Mouse (Mus musculus): ENCODE data around the gene Sec61a2. TPM values are rescaled to one million over a fixed set of nuclear protein-coding genes. Genes with fewer than 3 reads are reported as not detected.

The Sec61a2 gene
- total RNA-seq (2021) = 10 to 100 TPM; 28.8 to 30.5 TPM
- long read RNA-seq, experiment 1, transcript Sec61a2-202 (12 exons, 2,448 nt) = major isoform, 21 of 25 reads
- long read RNA-seq, experiment 1, partial matches to known transcripts = 1 of 25 reads
- long read RNA-seq, experiment 1, other reads (novel, unspliced or antisense) = 3 of 25 reads
- long read RNA-seq, experiment 2, transcript Sec61a2-202 (12 exons, 2,448 nt) = major isoform, 29 of 34 reads
- long read RNA-seq, experiment 2, partial matches to known transcripts = 2 of 34 reads
- long read RNA-seq, experiment 2, other reads (novel, unspliced or antisense) = 2 of 34 reads

DNA sequence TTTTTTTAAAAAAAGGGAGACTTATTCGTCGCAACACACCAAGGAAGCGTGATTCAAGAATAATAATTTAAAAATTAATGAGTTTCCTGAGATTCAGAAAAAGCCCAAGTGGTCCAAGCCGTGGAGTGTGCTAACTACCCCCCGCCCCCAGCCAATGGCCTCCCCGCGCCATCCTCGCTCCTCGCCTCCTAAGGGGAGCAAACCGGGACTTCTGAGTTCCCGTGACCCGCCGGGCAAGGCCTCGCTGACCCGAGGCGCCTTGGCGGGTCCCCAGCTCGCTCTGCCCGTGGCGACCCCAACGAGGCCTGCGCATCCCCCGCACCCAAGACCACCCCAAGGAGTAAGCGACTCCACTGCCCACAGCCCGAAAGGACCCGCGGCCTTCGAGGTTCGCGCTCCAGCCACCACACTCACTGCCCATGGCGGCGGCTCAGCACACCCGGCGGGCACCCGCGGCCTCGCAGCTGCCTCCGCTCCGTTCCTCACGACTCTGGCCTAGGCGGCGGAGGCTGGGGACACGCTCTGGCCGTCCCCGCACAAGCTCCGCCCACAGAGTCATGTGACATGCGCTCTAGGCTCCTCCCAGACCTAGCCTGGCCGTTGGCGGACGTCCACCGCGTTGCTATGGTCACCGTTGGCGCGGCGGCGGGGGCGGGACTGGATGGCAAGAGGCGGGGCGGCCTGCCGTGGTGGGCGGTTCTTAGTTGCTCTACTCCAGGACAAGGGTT, at the start of gene Sec61a2:
Gene Sec61a2, minus strand, starts transcription at position 590 of the 728 bp plus-strand sequence.
- DNase-seq = peak; percentile 100
- intact Hi-C loops (cut with DNase I; ENCODE audit: low total_unique reads) = no loop called here

DNA sequence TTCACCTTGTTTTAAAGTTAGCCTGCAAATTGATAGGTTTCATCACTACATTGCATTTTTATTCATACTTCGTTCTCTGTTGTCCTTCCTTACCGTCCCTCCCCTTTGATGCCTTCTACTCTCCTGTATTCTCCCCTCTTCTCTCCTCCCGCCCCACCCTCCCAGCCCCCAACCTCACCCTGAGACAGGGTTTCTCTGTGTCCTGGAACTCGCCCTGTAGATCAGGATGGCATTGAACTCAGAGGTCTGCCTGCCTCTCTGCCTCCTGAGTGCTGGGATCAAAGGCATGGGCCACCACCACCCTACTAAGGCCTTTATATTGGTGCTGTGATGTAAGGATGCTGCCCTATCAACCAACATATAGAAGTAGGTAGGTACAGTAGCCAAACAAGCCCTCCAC, 47.8 kb upstream of the Sec61a2 start:
- intact Hi-C loops (cut with DNase I; ENCODE audit: low total_unique reads) = no loop called here
- DNase-seq = no peak

DNA sequence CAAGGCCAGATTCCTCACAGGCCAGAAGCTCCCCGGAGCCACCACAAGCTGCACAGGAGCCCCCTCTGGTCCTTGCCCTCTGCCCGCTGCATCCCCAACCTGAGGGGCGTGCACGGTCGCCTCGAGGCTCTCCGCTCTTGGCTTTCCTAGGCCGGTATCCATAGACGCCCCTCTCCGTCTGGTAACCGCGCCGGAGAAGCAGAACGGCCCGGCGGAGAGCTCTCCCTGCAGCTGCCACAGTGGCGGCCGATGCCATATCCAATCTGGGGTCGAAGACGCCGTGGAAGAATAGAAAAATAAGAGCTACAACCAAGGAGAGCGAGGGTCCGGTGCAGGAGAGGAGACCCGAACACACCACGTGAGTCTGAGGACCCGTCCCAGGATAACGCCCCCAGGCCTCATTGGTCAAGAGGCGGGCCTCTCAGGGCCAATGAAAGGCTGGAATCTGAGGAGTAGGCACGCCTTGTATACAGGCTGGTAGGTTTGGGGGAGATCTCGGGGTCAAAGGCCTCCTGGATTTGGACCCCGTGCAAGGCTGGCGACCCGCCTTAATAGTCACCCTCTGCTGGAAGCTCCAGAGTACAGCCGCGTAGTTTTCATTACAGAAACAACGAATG, 47.3 kb upstream of the Sec61a2 start, which contains the start of gene Dhtkd1:
Gene Dhtkd1, minus strand, starts transcription at position 377 of the 617 bp plus-strand sequence.
- intact Hi-C loops (cut with DNase I; ENCODE audit: low total_unique reads) = no loop called here

DNA sequence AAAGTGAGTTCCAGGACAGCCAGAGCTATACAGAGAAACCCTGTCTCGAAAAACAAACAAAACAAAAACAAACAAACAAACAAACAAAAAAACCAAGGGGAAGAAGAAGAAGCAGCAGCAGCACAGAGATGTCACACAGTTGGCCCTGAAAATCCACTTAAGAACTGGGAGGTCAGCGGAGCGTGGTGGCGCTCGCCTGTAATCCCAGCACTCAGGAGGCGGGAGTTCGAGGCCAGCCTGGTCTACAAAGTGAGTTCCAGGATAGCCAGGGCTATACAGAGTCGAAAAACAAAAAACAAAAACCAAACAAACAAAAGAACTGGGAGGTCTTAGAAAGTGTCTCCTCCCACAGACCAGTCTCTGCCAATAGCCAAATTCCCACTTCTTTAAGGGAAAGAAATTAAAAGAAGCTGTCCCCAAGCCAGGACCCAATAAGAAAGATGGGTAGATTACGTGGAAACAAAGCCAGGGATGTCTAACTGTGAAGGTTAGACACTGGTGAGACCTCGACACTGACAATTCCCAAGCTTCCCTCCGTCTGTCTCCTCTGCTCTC, 46.7 kb upstream of the Sec61a2 start:
- intact Hi-C loops (cut with DNase I; ENCODE audit: low total_unique reads) = no loop called here
- DNase-seq = no peak

More for the DNA sequence above, 47.3 kb upstream of the Sec61a2 start, which contains the start of gene Dhtkd1:
- DNase-seq = peak; percentile 58

GRCm38 (mm10) chr2:5940936-5941335, 45.7 kb upstream of the Sec61a2 start:
- DNase-seq = no peak
- intact Hi-C loops (cut with DNase I; ENCODE audit: low total_unique reads) = no loop called here

DNA sequence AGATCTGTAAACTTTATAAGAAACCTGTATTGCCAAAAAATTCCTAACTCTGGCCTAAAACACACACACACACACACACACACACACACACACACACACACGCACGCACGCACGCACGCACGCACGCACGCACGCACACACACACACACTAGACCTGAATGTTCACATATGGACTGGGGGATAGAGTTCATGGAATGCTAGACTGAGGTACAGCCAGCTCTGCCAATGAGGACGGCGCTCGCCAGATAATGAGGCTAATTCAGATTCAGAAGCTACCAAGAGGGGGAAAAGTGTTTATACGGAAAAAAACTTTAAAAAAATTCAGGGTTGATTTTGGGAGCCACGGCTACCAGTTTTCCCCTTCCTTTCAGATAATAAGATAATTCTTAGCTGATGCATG, 44.7 kb upstream of the Sec61a2 start:
- DNase-seq = no peak
- intact Hi-C loops (cut with DNase I; ENCODE audit: low total_unique reads) = no loop called here

- intact Hi-C loops (cut with DNase I; ENCODE audit: low total_unique reads) = no loop called here
- no peak for DNase-seq
Measured at GRCm38 (mm10) chr2:5939319-5939718, 44.1 kb upstream of the Sec61a2 start.

DNA sequence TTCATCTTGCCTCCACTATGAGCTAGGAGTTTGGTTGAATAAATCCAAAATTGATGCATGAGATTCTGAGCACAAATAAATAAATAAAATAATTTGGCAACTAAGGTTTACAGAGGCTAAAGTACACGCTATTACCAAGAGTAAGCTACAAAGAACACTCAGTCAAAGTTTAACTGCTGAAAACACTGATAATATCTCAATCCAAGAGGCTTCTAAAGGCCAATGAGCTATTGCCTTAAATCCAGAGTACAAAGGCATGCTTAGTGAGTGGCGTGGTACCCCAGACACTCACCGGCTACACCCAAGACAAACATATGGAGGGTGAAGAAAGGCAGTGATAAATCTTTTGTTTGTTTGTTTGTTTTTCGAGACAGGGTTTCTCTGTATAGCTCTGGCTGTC, 41.3 kb upstream of the Sec61a2 start:
- DNase-seq = no peak
- intact Hi-C loops (cut with DNase I; ENCODE audit: low total_unique reads) = no loop called here

- intact Hi-C loops (cut with DNase I; ENCODE audit: low total_unique reads) = no loop called here
- no peak for DNase-seq
Measured at GRCm38 (mm10) chr2:5936068-5936467, 40.8 kb upstream of the Sec61a2 start.

- DNase-seq = no peak
- intact Hi-C loops (cut with DNase I; ENCODE audit: low total_unique reads) = no loop called here
Measured at GRCm38 (mm10) chr2:5934936-5935335, 39.7 kb upstream of the Sec61a2 start.

- no peak for DNase-seq
- intact Hi-C loops (cut with DNase I; ENCODE audit: low total_unique reads) = no loop called here
Measured at GRCm38 (mm10) chr2:5931938-5932337, 36.7 kb upstream of the Sec61a2 start.

DNA sequence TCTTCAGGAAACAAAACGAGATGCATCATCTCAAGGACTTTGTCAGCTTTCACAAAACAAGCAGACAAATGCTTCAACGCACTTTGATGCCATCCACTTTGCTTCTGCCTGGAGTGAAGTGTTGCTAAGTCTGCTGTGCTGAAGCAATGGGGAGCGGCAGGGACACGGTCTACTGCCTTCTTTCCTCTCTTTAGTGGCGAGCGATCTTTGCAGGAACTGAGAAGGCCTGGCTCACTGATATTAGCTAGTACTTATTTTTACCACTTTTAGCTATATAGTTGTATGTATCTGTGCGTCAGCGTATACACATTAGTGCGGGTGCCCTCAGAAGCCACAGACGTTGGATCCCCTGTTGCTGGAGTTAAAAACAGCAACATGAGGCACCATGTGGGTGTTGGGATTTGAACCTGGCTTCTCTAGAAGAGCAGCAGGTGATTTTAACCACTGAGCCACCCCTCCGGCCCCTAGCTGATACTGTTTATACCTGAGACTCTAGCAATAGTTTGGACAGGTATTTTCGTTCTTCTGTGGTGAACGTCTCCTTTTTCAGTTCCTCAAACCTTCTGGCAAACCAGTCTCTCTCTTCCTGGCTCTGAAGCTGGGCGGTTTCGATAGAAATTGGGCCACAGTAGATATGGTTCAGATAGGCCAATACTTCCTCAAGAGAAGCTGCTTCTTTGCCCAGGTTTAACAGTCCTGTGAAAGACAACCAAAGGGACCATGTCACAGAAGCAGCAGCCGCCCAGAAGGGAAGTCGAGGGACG, 35.2 kb upstream of the Sec61a2 start:
- no peak for DNase-seq
- intact Hi-C loops (cut with DNase I; ENCODE audit: low total_unique reads) = no loop called here

DNA sequence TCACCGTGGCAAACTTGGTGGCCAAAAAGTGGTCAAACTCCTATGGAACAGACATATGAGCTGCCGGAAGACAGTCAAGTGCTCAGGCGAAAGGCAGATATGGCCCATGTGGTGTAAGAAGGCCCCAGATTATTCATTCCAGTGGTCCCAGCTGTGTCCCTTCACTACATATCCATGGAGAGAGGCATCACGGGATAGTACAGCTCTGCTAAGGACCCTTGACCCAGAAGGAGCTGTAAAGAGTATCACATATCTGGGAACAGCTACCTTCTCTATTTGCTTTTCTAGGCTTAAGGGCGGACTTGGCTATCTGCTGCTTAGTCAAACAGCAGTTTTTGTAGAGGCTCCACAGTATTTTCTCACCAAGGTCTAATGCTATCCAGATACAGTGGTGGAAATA, 34.6 kb upstream of the Sec61a2 start:
- no peak for DNase-seq
- intact Hi-C loops (cut with DNase I; ENCODE audit: low total_unique reads) = no loop called here

DNA sequence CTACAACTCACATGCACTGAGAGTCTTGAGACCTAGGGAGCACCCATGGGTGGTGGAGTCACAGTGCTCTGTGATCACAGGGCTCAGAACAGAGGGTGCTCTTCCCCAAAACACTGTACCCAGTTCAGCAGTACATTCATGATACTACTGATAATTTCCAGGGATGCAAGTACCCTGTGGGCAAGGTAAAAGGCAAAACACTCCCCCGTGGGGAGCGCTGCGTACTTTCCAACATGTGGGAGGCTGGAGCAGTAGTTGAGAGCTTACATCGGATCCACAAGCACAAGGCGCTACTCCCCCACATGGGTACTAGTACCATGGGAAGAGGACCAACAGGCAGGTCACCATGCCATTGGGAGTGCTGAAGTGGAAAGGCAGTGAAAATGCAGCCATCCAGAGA, 32.2 kb upstream of the Sec61a2 start:
- intact Hi-C loops (cut with DNase I; ENCODE audit: low total_unique reads) = no loop called here
- no peak for DNase-seq

- DNase-seq = no peak
- intact Hi-C loops (cut with DNase I; ENCODE audit: low total_unique reads) = no loop called here
Measured at GRCm38 (mm10) chr2:5923786-5924185, 28.6 kb upstream of the Sec61a2 start.

DNA sequence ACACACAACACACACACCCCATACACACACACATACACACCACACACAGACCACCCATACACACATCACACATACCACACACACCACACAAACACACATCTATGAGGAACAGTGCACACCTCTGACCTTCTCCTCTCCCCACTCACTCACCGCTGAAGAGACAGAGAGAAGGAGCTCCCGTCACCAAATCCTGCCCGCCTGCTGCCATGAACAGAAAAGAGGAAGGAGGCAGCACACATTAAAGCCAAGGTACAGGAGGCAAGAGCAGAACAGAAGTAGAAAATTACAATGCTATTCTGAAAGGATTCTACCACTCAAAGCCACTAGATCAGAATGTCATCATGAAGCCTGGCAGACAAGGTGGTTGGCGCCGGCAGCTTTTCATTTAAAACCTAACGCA, 27.6 kb upstream of the Sec61a2 start:
- intact Hi-C loops (cut with DNase I; ENCODE audit: low total_unique reads) = no loop called here

DNA sequence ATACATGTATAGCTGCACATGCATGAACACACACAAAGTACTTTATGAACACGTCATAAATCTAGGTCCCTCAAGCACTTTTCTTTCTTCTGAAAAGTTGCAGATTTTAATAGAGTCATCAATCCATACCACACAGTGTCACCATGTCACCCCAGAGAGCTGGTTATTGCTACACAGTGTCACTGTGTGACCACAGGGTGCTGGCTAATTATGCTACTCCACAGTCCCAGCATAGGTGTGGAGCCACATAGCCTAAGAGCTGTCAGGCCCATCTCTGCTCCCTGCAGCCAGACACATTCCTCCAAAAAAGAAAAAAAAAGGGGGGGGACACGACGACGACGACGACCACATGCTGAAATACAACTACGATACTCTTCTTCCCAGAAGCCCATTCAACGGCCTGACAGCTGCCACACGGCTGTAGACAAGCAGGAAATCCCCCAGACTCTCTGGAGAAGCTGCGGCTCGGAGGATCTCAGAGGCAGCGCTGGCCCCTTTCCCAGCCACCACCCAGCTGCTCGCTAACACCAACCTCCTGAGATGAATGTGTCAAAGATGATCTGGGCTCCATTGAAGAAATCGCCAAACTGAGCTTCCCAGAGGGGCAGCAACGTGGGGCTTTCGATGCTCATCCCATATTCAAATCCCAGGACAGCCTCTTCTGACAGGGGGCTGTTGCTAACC, 16.2 kb upstream of the Sec61a2 start:
- DNase-seq = peak; percentile 9
- intact Hi-C loops (cut with DNase I; ENCODE audit: low total_unique reads) = no loop called here

More for the DNA sequence above, 27.6 kb upstream of the Sec61a2 start:
- DNase-seq = no peak

DNA sequence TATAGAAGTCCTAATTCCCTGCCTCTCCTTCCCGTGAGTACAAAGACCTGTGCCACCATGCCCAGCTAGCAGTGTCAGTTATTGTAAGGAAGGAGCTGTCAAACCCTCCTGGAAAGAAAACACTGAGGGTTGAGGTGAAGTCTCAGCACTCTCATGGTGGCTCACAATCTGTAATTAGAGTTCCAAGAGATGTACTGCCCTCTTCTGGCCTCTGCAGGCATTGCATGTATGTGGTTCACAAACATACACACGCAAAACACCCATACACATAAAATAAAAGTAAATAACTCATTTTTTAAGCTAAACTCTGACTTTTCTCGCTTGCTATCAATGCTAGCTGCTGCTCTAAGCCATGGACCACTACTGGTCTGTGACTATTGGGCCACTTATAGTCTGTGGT, 11.4 kb upstream of the Sec61a2 start:
- intact Hi-C loops (cut with DNase I; ENCODE audit: low total_unique reads) = no loop called here
- DNase-seq = no peak

DNA sequence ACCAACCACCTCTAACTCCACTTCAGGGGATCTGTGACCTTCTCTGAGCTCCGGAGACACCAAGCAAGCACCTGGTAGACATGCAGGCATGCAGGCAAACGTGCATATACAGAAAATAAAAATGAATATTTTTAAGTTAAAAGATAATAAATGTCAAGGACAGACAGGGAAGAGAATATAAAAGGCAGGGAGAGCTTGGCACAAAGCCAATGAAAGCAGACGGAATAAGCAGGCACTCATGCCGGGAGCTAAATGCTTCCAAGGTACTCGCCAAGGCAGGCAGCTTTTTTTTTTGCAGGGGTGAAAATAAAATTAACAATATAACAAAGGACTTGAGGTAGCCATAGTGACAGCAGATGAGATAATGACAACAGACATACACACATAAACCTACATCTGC, 10.9 kb upstream of the Sec61a2 start:
- DNase-seq = no peak
- intact Hi-C loops (cut with DNase I; ENCODE audit: low total_unique reads) = no loop called here
